Mouse (Mus musculus) limb, embryonic 11.5 days (tissue): ENCODE data around the gene 4932438A13Rik. TPM values are rescaled to one million over a fixed set of nuclear protein-coding genes. Genes with fewer than 3 reads are reported as not detected.

Experiments
- ATAC-seq: fragments of 200-750 bp; cut with Nextera tagmentation; 2 replicates; pipeline ENCODE4 v1.8.0; 2017; ENCODE audit warnings: low read depth; ENCODE audit not compliant: insufficient number of reproducible peaks, low FRiP score, low TSS enrichment
- DNase-seq: peaks from one replicate; pipeline ENCODE4 v3.0.0-alpha.2; 2015; ENCODE audit warnings: low spot score
- H3K27ac ChIP-seq: fragments of 300-500 bp; sonication (generic); replicated peaks from 2 replicates; pipeline ENCODE4 v1.5.1; 2014; ENCODE audit warnings: low read depth, mild to moderate bottlenecking, low read length
- H3K27me3 ChIP-seq: fragments of 300-500 bp; sonication (generic); 2 replicates; pipeline ENCODE4 v1.6.1; 2014; ENCODE audit warnings: mild to moderate bottlenecking, low read length, mixed read lengths; ENCODE audit not compliant: control insufficient read depth, insufficient read depth
- H3K36me3 ChIP-seq: fragments of 300-500 bp; sonication (generic); 2 replicates; pipeline ENCODE4 v1.6.1; 2014; ENCODE audit warnings: mild to moderate bottlenecking, low read length, moderate library complexity, mixed read lengths; ENCODE audit not compliant: control insufficient read depth, insufficient read depth
- H3K4me1 ChIP-seq: fragments of 300-500 bp; sonication (generic); 2 replicates; pipeline ENCODE4 v1.6.1; 2014; ENCODE audit warnings: low read length, mixed read lengths; ENCODE audit not compliant: control insufficient read depth, insufficient read depth
- H3K4me2 ChIP-seq: fragments of 300-500 bp; sonication (generic); 2 replicates; pipeline ENCODE4 v1.6.1; 2014; ENCODE audit warnings: low read depth, mild to moderate bottlenecking, moderate library complexity; ENCODE audit not compliant: severe bottlenecking
- H3K4me3 ChIP-seq: fragments of 300-500 bp; sonication (generic); 2 replicates; pipeline ENCODE4 v1.5.1; 2014; ENCODE audit warnings: low read depth, low read length
- H3K9ac ChIP-seq: fragments of 300-500 bp; sonication (generic); 2 replicates; pipeline ENCODE4 v1.6.1; 2014; ENCODE audit warnings: mild to moderate bottlenecking, low read length
- H3K9me3 ChIP-seq: fragments of 300-500 bp; sonication (generic); 2 replicates; pipeline ENCODE4 v1.6.1; 2016; ENCODE audit warnings: low read length; ENCODE audit not compliant: control insufficient read depth
- WGBS: fragments of 180-500 bp; shearing (Covaris S2); extraction: QIAGEN DNeasy Blood & Tissue Kit; methylation state at CpG from one replicate; pipeline ENCODE4 v1.1.7; 2014; 5-methylcytosine and 5-hydroxymethylcytosine counted together
- polyA plus RNA-seq: library from polyadenylated mRNA; unstranded; fragments of >200 nt; fragmentation: Nextera tagmentation; extraction: Ambion mirVana; gene quantifications from 2 replicates; pipeline ENCODE4 v1.2.1, GENCODE M21; 2014

4932438A13Rik gene
- polyA plus RNA-seq: 44.0 and 57.1 TPM in 2 replicates

DNA sequence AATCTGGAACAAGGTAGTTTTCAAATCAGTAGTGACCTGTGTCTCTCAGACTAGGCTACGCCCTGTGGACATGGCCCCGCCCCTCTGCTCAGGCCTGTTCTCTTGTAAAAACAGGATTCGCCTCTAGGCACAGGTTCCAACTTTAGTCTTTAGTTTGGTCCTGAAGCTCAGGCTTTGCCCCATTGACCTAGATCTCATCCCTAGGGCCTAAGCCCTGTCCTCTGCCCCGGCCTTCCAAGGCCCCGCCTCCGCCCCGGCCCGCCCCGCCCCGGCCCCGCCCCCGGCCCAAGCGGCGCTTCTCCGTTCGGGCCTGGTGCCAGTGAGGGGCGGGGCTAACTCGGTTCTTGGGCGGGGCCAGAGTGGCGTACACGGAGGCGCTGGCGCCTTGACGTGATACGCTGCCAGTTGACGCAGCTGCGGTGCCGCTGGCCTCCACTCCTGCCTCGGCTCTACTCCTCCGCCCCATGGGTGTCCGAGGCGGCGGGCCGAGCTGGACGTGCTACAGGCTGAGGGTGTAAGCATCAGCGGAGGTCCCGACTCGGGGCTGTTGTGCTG, at the start of gene 4932438A13Rik:
Gene 4932438A13Rik (plus strand): TSS at position 384 of the 555 bp plus-strand sequence.
- H3K4me1 ChIP-seq: peaks cover 4% of the 10 kb centered on the region; the same call in 1 of the 2 replicates
- peak within 1 kb of the TSS; percentile 72 for H3K9ac ChIP-seq
- H3K9me3 ChIP-seq: no peaks in the 10 kb centered on the region
- DNase-seq (peak; percentile 96), ATAC-seq (peak; percentile 99)
- 2% methylated on average over 34 of the region's 38 CpGs for WGBS
- H3K27ac ChIP-seq: no peak within 1 kb of the TSS
- H3K36me3 ChIP-seq: peaks cover 3% of the 10 kb centered on the region
- peak within 1 kb of the TSS; percentile 67 for H3K4me2 ChIP-seq
- H3K27me3 ChIP-seq: no peaks in the 10 kb centered on the region
- H3K4me3 ChIP-seq: peak within 1 kb of the TSS; percentile 56

DNA sequence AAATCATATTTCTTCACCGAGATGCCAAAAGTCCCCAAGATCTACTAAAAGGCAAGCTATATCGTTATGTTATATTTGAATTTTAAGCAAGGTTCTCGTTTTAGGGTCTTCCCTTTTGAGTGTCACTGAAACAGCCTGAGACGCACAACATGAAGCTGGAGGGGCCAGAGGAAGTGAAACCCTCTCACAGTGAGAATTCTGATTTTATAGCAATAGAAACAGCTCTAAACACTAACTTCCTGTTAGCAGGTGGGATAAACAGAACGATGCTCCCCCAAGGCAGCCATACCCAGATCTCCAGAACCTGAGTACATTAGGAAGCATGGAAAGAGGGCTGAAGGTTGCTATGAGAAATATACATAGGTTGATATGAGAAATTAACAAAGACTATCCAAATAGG, 46.3 kb upstream of the 4932438A13Rik start:
- Histone ChIP-seq H3K36me3 (no peaks in the 10 kb centered on the region), H3K9me3 (no peaks in the 10 kb centered on the region), H3K27me3 (no peaks in the 10 kb centered on the region), H3K4me2 (no peak overlapping the region), H3K27ac (no peak overlapping the region), H3K4me3 (no peak overlapping the region), H3K4me1 (no peaks in the 10 kb centered on the region), H3K9ac (no peak overlapping the region)
- WGBS: 80% methylated on average over 5 of the region's 5 CpGs
- DNase-seq: no peak
- no peak for ATAC-seq

DNA sequence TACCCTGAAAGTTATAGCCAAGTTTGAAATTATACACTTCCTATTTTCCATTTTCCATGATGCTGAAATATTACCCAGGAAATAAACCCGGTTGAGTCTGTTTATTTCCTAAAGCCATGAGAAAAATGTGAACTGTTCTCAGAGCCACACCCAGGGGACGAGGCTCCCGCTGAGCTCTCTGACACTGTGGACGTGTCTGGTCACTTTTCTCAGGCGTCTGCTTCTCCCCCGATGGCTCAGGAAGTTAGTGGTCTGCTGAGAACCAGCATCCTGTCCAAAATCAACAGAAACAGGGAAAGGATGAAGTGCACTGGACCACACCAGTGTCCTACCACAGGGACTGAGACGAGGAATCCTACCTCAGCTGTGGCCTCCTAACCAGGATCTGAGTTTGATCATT, 43.5 kb upstream of the 4932438A13Rik start:
- H3K4me1 ChIP-seq: no peaks in the 10 kb centered on the region
- H3K9ac ChIP-seq: no peak overlapping the region
- H3K36me3 ChIP-seq: no peaks in the 10 kb centered on the region
- H3K27me3 ChIP-seq: no peaks in the 10 kb centered on the region
- DNase-seq: no peak
- no peak for ATAC-seq
- H3K27ac ChIP-seq: no peak overlapping the region
- H3K4me2 ChIP-seq: no peak overlapping the region
- 62% methylated on average over 7 of the region's 7 CpGs for WGBS
- H3K9me3 ChIP-seq: no peaks in the 10 kb centered on the region
- H3K4me3 ChIP-seq: no peak overlapping the region

DNA sequence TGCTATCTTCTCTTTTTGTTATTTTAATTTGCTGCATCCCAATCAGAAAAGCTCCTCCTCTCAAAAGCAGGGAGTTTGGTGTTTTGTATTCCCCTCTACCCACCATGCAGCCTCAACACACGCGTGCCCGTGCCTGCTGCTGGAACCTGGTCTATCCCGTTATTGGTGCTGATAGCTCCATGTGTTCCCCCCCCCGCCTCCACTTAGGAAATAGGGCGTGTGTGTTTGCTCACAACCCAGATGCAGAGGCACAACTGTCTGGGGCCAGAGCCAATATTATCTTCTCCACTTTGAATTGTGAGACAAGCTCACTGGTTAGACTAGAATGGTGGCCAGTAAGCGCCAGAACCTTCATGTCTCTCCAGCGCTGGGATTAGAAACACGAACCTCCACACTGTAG, 41.9 kb upstream of the 4932438A13Rik start:
- no peak for ATAC-seq
- H3K9ac ChIP-seq: no peak overlapping the region
- H3K27ac ChIP-seq: no peak overlapping the region
- no peaks in the 10 kb centered on the region for H3K27me3 ChIP-seq
- no peaks in the 10 kb centered on the region for H3K9me3 ChIP-seq
- no peak overlapping the region for H3K4me3 ChIP-seq
- 85% methylated on average over 9 of the region's 9 CpGs for WGBS
- DNase-seq: no peak
- H3K36me3 ChIP-seq: no peaks in the 10 kb centered on the region
- no peak overlapping the region for H3K4me2 ChIP-seq
- H3K4me1 ChIP-seq: no peaks in the 10 kb centered on the region

DNA sequence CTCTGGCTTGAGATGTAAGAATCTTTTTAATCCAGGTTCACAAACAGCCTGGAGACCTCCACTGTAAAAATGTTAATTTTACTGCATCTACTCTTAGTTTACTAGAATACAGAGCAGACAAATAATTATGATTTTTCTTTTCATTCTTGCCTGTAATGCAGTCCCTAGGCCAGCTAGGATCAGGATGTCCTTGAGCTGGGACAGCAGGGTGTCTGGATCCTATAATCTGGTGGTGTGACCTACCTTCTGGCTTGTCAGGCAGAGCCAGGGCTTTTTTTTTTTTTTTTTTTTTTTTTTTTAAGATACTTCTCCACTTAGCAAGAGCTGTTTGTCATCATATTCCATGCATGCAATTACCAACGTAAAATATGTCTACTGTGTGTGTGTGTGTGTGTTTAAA, 37.8 kb upstream of the 4932438A13Rik start:
- H3K36me3 ChIP-seq: no peaks in the 10 kb centered on the region
- no peak overlapping the region for H3K9ac ChIP-seq
- no peak overlapping the region for H3K27ac ChIP-seq
- DNase-seq (no peak), ATAC-seq (no peak)
- no peaks in the 10 kb centered on the region for H3K9me3 ChIP-seq
- no peak overlapping the region for H3K4me3 ChIP-seq
- H3K4me1 ChIP-seq: no peaks in the 10 kb centered on the region
- no peak overlapping the region for H3K4me2 ChIP-seq
- H3K27me3 ChIP-seq: no peaks in the 10 kb centered on the region
- 75% methylated on average over 1 of the region's 1 CpGs for WGBS

DNA sequence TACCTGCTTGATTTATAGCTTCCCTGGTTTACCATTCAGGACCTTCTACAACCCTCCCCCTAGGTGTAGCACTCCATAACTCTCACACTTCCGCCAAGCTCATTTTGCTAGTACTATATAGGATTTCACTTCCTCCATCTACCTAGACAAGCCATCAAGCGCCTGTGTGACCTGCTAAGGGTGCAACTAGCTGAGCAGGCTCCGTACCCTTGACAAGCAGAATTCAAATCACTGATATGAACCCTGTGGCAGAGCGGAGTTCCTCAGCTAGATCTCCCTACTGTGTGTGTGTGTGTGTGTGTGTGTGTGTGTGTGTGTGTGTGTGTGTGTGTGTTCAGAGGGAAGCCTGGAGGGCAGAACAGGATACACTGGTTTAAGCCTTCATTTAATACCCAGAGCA, 37.4 kb upstream of the 4932438A13Rik start:
- Histone ChIP-seq H3K4me1 (no peaks in the 10 kb centered on the region), H3K9me3 (no peaks in the 10 kb centered on the region), H3K4me3 (no peak overlapping the region), H3K4me2 (no peak overlapping the region), H3K36me3 (no peaks in the 10 kb centered on the region), H3K9ac (no peak overlapping the region), H3K27ac (no peak overlapping the region), H3K27me3 (no peaks in the 10 kb centered on the region)
- DNase-seq: peak; percentile 24
- WGBS: 69% methylated on average over 4 of the region's 4 CpGs
- ATAC-seq: no peak

DNA sequence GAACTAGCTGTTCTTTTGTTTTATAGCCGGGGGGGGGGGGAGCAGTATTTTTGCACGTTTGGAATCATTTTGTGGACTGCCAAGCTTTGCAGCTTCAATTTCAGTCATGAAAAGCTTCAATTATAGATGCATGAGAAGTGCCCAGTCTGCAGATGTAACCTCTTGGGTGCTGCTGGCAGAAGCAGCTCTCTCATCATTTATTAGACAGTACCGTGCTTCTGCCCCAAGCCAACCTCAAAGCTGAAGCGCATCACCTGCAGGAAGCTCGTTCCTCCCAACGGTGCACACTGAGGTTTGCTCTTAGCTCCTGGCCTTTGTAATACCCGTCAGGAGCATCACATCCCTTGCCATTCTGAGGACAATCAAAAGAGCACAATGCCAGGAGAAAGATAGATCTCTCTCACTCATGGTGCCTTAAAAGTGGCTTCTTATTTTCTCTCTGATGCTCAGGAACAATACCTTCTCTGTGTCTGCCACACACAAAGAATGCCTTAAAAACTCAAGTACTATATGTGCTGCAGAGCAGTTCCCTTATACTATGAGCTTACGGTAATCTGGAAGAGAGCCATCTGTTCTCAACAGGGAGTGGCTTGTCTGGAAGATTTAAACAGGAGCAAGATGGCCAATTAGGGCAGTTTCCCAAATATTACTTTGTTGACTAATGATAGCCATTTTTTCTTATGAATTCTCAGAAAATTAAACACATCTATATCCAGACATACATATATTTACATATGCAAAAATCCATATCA, 35.5 kb upstream of the 4932438A13Rik start:
- 62% methylated on average over 8 of the region's 8 CpGs for WGBS
- Histone ChIP-seq H3K4me2 (no peak overlapping the region), H3K27me3 (no peaks in the 10 kb centered on the region), H3K9me3 (no peaks in the 10 kb centered on the region), H3K4me3 (no peak overlapping the region), H3K4me1 (no peaks in the 10 kb centered on the region), H3K27ac (no peak overlapping the region), H3K9ac (no peak overlapping the region), H3K36me3 (no peaks in the 10 kb centered on the region)
- ATAC-seq (no peak), DNase-seq (no peak)

DNA sequence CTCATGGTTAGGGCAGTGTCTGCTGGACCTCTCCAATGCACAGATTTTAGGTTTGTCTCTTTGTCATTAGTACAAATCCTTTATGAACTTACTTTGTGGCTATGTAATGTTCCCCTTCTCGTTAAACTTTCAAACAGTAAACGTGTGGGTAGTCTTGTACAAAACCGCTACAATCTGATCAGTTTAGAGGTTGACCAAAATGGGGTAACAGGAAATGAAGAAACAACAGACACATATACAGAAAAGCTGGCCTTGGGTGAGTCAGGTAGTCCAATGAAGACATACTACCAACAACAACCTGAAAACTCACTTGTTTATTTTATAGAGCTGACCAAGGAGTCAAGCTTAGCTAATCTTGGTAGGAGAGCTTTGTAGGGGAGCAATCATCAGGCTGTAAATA, 32.7 kb upstream of the 4932438A13Rik start:
- Histone ChIP-seq H3K4me1 (no peaks in the 10 kb centered on the region), H3K4me2 (no peak overlapping the region), H3K36me3 (no peaks in the 10 kb centered on the region), H3K9ac (no peak overlapping the region), H3K27me3 (no peaks in the 10 kb centered on the region), H3K27ac (no peak overlapping the region), H3K9me3 (no peaks in the 10 kb centered on the region), H3K4me3 (no peak overlapping the region)
- no peak for ATAC-seq
- 93% methylated on average over 3 of the region's 3 CpGs for WGBS
- DNase-seq: no peak
